Mouse (Mus musculus): ENCODE measurements at regions not wholly inside any gene's neighbourhood (a gene's known extent, or its start where the extent isn't known, plus 50 kb on each side); places are given as distances from the start of the nearest gene placed in this dataset.

- no peaks in the 10 kb centered on the region for H3K4me1 ChIP-seq
- WGBS = 80% methylated on average over 2 of the region's 2 CpGs
- H3K9me3 ChIP-seq = no peaks in the 10 kb centered on the region
These were observed 192.8 kb upstream of the Ajap1 start for GRCm38 (mm10) chr4:153675431-153675830.

GRCm38 (mm10) chr4:153679151-153679550, 196.5 kb upstream of the Ajap1 start:
- Histone ChIP-seq H3K4me2 (no peak overlapping the region), H3K27me3 (no peaks in the 10 kb centered on the region), H3K36me3 (no peaks in the 10 kb centered on the region), H3K4me1 (no peaks in the 10 kb centered on the region), H3K9me3 (no peaks in the 10 kb centered on the region), H3K9ac (no peak overlapping the region), H3K27ac (no peak overlapping the region), H3K4me3 (no peak overlapping the region)
- ATAC-seq (ENCODE audit: borderline replicate concordance, extremely low read depth, low FRiP score, low TSS enrichment) = no peak
- WGBS = 34% methylated on average over 12 of the region's 12 CpGs

More at GRCm38 (mm10) chr4:153675431-153675830, 192.8 kb upstream of the Ajap1 start:
- no peak overlapping the region for H3K9ac ChIP-seq
- H3K4me3 ChIP-seq = no peak overlapping the region
- no peak overlapping the region for H3K27ac ChIP-seq
- no peak overlapping the region for H3K4me2 ChIP-seq
- no peaks in the 10 kb centered on the region for H3K27me3 ChIP-seq
- no peak for ATAC-seq (ENCODE audit: borderline replicate concordance, extremely low read depth, low FRiP score, low TSS enrichment)
- H3K36me3 ChIP-seq = no peaks in the 10 kb centered on the region

- no peak for ATAC-seq (ENCODE audit: borderline replicate concordance, extremely low read depth, low FRiP score, low TSS enrichment)
- Histone ChIP-seq H3K36me3 (no peaks in the 10 kb centered on the region), H3K9me3 (no peaks in the 10 kb centered on the region), H3K27ac (no peak overlapping the region), H3K4me2 (no peak overlapping the region), H3K27me3 (no peaks in the 10 kb centered on the region), H3K4me3 (no peak overlapping the region), H3K4me1 (no peaks in the 10 kb centered on the region), H3K9ac (no peak overlapping the region)
- 63% methylated on average over 8 of the region's 8 CpGs for WGBS
These were observed 205.8 kb upstream of the Ajap1 start for GRCm38 (mm10) chr4:153688441-153688840.

- ATAC-seq (ENCODE audit: borderline replicate concordance, extremely low read depth, low FRiP score, low TSS enrichment) = no peak
- H3K9ac ChIP-seq = no peak overlapping the region
- H3K4me1 ChIP-seq = no peaks in the 10 kb centered on the region
- 63% methylated on average over 12 of the region's 12 CpGs for WGBS
- H3K4me2 ChIP-seq = no peak overlapping the region
- no peaks in the 10 kb centered on the region for H3K9me3 ChIP-seq
- no peak overlapping the region for H3K4me3 ChIP-seq
- no peak overlapping the region for H3K27ac ChIP-seq
- H3K36me3 ChIP-seq = no peaks in the 10 kb centered on the region
- no peaks in the 10 kb centered on the region for H3K27me3 ChIP-seq
These were observed 211.3 kb upstream of the Ajap1 start for GRCm38 (mm10) chr4:153693881-153694280.

GRCm38 (mm10) chr4:153696426-153697040, 213.9 kb upstream of the Ajap1 start:
- Histone ChIP-seq H3K36me3 (no peaks in the 10 kb centered on the region), H3K4me1 (no peaks in the 10 kb centered on the region), H3K9ac (no peak overlapping the region), H3K9me3 (no peaks in the 10 kb centered on the region), H3K4me3 (no peak overlapping the region), H3K4me2 (no peak overlapping the region), H3K27ac (no peak overlapping the region), H3K27me3 (no peaks in the 10 kb centered on the region)
- 46% methylated on average over 14 of the region's 14 CpGs for WGBS
- ATAC-seq (ENCODE audit: borderline replicate concordance, extremely low read depth, low FRiP score, low TSS enrichment) = no peak

GRCm38 (mm10) chr4:153707218-153707617, 224.6 kb upstream of the Ajap1 start:
- 0 out of 2 replicates have a peak, but pooled peaks have one; percentile 15 for ATAC-seq (ENCODE audit: borderline replicate concordance, extremely low read depth, low FRiP score, low TSS enrichment)
- Histone ChIP-seq H3K4me1 (no peaks in the 10 kb centered on the region), H3K9me3 (no peaks in the 10 kb centered on the region), H3K4me3 (no peak overlapping the region), H3K9ac (no peak overlapping the region), H3K36me3 (no peaks in the 10 kb centered on the region), H3K4me2 (no peak overlapping the region), H3K27ac (no peak overlapping the region), H3K27me3 (no peaks in the 10 kb centered on the region)
- 52% methylated on average over 7 of the region's 8 CpGs for WGBS

GRCm38 (mm10) chr4:153714995-153715645, 232.5 kb upstream of the Ajap1 start:
- Histone ChIP-seq H3K4me1 (no peaks in the 10 kb centered on the region), H3K4me3 (no peak overlapping the region), H3K27ac (no peak overlapping the region), H3K9me3 (no peaks in the 10 kb centered on the region), H3K4me2 (no peak overlapping the region), H3K9ac (no peak overlapping the region), H3K36me3 (no peaks in the 10 kb centered on the region), H3K27me3 (no peaks in the 10 kb centered on the region)
- WGBS = 46% methylated on average over 6 of the region's 6 CpGs
- no peak for ATAC-seq (ENCODE audit: borderline replicate concordance, extremely low read depth, low FRiP score, low TSS enrichment)

GRCm38 (mm10) chr4:153717273-153717672, 234.7 kb upstream of the Ajap1 start:
- H3K4me1 ChIP-seq = no peaks in the 10 kb centered on the region
- H3K36me3 ChIP-seq = no peaks in the 10 kb centered on the region
- no peak for ATAC-seq (ENCODE audit: borderline replicate concordance, extremely low read depth, low FRiP score, low TSS enrichment)
- no peaks in the 10 kb centered on the region for H3K9me3 ChIP-seq
- no peak overlapping the region for H3K4me2 ChIP-seq
- no peak overlapping the region for H3K4me3 ChIP-seq
- no peaks in the 10 kb centered on the region for H3K27me3 ChIP-seq
- no peak overlapping the region for H3K9ac ChIP-seq
- 78% methylated on average over 12 of the region's 12 CpGs for WGBS
- no peak overlapping the region for H3K27ac ChIP-seq

GRCm38 (mm10) chr4:153724045-153724444, 233.0 kb upstream of the A430005L14Rik start:
- no peak overlapping the region for H3K4me2 ChIP-seq
- H3K4me1 ChIP-seq = no peaks in the 10 kb centered on the region
- H3K36me3 ChIP-seq = no peaks in the 10 kb centered on the region
- H3K27me3 ChIP-seq = no peaks in the 10 kb centered on the region
- H3K4me3 ChIP-seq = no peak overlapping the region
- WGBS = 78% methylated on average over 14 of the region's 14 CpGs
- H3K9ac ChIP-seq = no peak overlapping the region
- no peaks in the 10 kb centered on the region for H3K9me3 ChIP-seq
- ATAC-seq (ENCODE audit: borderline replicate concordance, extremely low read depth, low FRiP score, low TSS enrichment) = no peak
- H3K27ac ChIP-seq = no peak overlapping the region

GRCm38 (mm10) chr4:153727273-153727672, 229.8 kb upstream of the A430005L14Rik start:
- Histone ChIP-seq H3K4me3 (no peak overlapping the region), H3K9me3 (no peaks in the 10 kb centered on the region), H3K4me1 (no peaks in the 10 kb centered on the region), H3K36me3 (no peaks in the 10 kb centered on the region), H3K9ac (no peak overlapping the region), H3K27ac (no peak overlapping the region), H3K27me3 (no peaks in the 10 kb centered on the region), H3K4me2 (no peak overlapping the region)
- no peak for ATAC-seq (ENCODE audit: borderline replicate concordance, extremely low read depth, low FRiP score, low TSS enrichment)
- WGBS = 64% methylated on average over 10 of the region's 10 CpGs

GRCm38 (mm10) chr4:153727896-153728422, 229.1 kb upstream of the A430005L14Rik start:
- no peak overlapping the region for H3K4me3 ChIP-seq
- no peaks in the 10 kb centered on the region for H3K4me1 ChIP-seq
- no peaks in the 10 kb centered on the region for H3K9me3 ChIP-seq
- H3K36me3 ChIP-seq = no peaks in the 10 kb centered on the region
- no peak overlapping the region for H3K4me2 ChIP-seq
- WGBS = 53% methylated on average over 10 of the region's 10 CpGs
- H3K27me3 ChIP-seq = no peaks in the 10 kb centered on the region
- H3K27ac ChIP-seq = no peak overlapping the region
- ATAC-seq (ENCODE audit: borderline replicate concordance, extremely low read depth, low FRiP score, low TSS enrichment) = no peak
- H3K9ac ChIP-seq = no peak overlapping the region

GRCm38 (mm10) chr4:153738088-153738487, 218.9 kb upstream of the A430005L14Rik start:
- no peak overlapping the region for H3K4me2 ChIP-seq
- H3K9me3 ChIP-seq = no peaks in the 10 kb centered on the region
- H3K4me1 ChIP-seq = no peaks in the 10 kb centered on the region
- no peaks in the 10 kb centered on the region for H3K27me3 ChIP-seq
- no peak overlapping the region for H3K27ac ChIP-seq
- H3K9ac ChIP-seq = no peak overlapping the region
- ATAC-seq (ENCODE audit: borderline replicate concordance, extremely low read depth, low FRiP score, low TSS enrichment) = peak; percentile 57; the same call in 1 of the 2 replicates
- WGBS = 75% methylated on average over 11 of the region's 11 CpGs
- H3K36me3 ChIP-seq = no peaks in the 10 kb centered on the region
- H3K4me3 ChIP-seq = no peak overlapping the region
